Mouse (Mus musculus) forebrain, embryonic 14.5 days (tissue): Measurements from ENCODE around the gene Poc5. TPM values are rescaled to one million over a fixed set of nuclear protein-coding genes. Genes with fewer than 3 reads are reported as not detected.

Source experiments
- ATAC-seq: fragments of 200-750 bp; cut with Nextera tagmentation; 2 replicates; pipeline ENCODE4 v1.8.0; 2017; ENCODE audit warnings: mild to moderate bottlenecking, moderate library complexity
- DNase-seq: peaks from one replicate; pipeline ENCODE4 v3.0.0-alpha.2; 2015; ENCODE audit warnings: low spot score
- H3K27ac ChIP-seq: fragments of 300-500 bp; sonication (generic); 2 replicates; pipeline ENCODE4 v1.5.1; 2014; ENCODE audit warnings: low read depth, mild to moderate bottlenecking, control low read depth, low read length, moderate library complexity
- H3K27me3 ChIP-seq: fragments of 300-500 bp; sonication (generic); replicated peaks from 2 replicates; pipeline ENCODE4 v1.6.1; 2014; ENCODE audit warnings: low read length, control low read depth, mixed read lengths; ENCODE audit not compliant: control insufficient read depth, insufficient read depth
- H3K36me3 ChIP-seq: fragments of 300-500 bp; sonication (generic); 2 replicates; pipeline ENCODE4 v1.6.1; 2014; ENCODE audit warnings: low read length, control low read depth; ENCODE audit not compliant: control insufficient read depth, insufficient read depth
- H3K4me1 ChIP-seq: fragments of 300-500 bp; sonication (generic); 2 replicates; pipeline ENCODE4 v1.6.1; 2014; ENCODE audit warnings: antibody characterized with exemption, low read length, control low read depth; ENCODE audit not compliant: control insufficient read depth, insufficient read depth
- H3K4me2 ChIP-seq: fragments of 300-500 bp; sonication (generic); 2 replicates; pipeline ENCODE4 v1.6.1; 2014; ENCODE audit warnings: mild to moderate bottlenecking, control low read depth, low read length
- H3K4me3 ChIP-seq: fragments of 300-500 bp; sonication (generic); 2 replicates; pipeline ENCODE4 v1.5.1; 2014; ENCODE audit warnings: low read depth, low read length, control low read depth
- H3K9ac ChIP-seq: fragments of 300-500 bp; sonication (generic); 2 replicates; pipeline ENCODE4 v1.6.1; 2014; ENCODE audit warnings: mild to moderate bottlenecking, low read length, control low read depth, moderate library complexity
- H3K9me3 ChIP-seq: fragments of 300-500 bp; sonication (generic); replicated peaks from 2 replicates; pipeline ENCODE4 v1.6.1; 2016; ENCODE audit warnings: low read length, control low read depth, mixed read lengths; ENCODE audit not compliant: control insufficient read depth
- WGBS: fragments of 180-500 bp; shearing (Covaris S2); extraction: QIAGEN DNeasy Blood & Tissue Kit; methylation state at CpG from one replicate; pipeline ENCODE4 v1.1.7; 2014; 5-methylcytosine and 5-hydroxymethylcytosine counted together
- polyA plus RNA-seq: library from polyadenylated mRNA; unstranded; fragments of >200 nt; fragmentation: Nextera tagmentation; extraction: Ambion mirVana; gene quantifications from 2 replicates; pipeline ENCODE4 v1.2.1, GENCODE M21; 2014

Poc5 gene
- polyA plus RNA-seq, 1 experiment from 2014 or later: 28.0 TPM

DNA sequence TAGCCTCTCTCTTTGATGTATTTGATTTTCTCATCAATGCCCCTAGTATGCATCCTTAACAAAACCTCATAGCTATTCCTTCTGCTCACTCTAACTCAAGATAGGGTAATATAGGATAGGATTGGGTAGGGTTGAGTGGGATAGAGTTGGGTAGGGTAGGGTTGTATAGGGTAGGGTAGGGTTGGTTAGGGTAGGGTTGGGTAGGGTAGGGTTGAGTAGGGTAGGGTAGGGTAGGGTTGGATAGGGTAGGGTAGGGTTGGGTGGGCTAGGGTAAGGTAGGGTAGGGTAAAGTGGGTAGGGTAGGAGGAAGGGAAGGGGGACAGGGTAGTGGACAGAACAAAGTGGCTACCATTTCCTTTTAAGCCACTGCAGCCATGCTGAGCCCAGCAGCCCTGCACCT, 33.1 kb downstream of the Poc5 start:
- Histone ChIP-seq H3K36me3 (peaks cover 17% of the 10 kb centered on the region), H3K4me2 (no peak overlapping the region), H3K4me1 (no peaks in the 10 kb centered on the region), H3K4me3 (no peak overlapping the region), H3K9ac (no peak overlapping the region), H3K9me3 (no peaks in the 10 kb centered on the region), H3K27me3 (no peaks in the 10 kb centered on the region), H3K27ac (no peak overlapping the region)
- DNase-seq (no peak), ATAC-seq (no peak)

DNA sequence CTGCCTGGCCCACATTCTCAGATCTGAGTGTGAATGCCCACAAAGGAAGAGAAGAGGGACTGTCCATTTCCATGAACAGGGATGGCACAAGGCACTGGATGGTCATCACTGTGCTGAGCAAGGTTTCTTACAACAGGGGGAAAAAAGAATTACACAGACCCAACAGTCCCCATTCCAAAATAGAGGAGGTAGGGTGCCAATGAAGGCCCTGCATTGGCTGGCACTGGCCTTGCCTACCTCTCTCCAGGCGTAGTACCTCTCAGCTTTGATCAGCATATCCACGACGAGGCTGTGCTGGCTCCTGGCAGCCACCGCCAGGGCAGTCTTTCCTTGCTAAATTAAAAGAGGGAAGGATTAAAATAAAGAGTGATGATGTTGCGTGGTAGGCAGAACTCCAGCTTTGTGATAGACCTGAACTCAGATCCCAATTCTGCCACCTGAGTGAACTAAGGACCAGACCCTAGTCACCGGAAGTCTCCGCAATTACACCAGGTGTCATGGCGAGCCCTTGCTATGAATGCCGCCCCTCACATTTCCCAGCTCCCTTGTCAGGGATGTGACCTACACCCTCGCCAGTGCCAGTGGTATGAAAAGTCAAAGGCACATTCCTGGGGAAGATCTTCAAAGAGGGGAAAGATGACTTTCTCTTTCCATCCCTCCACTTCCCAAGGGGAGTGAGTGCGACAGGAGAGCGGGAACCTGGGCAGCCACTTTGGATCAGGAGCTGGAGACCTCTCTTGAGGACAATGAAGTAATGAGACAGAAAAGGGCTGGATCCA, 36.6 kb downstream of the Poc5 start:
- Histone ChIP-seq H3K4me3 (no peak overlapping the region), H3K27me3 (no peaks in the 10 kb centered on the region), H3K36me3 (no peaks in the 10 kb centered on the region), H3K9ac (no peak overlapping the region), H3K27ac (no peak overlapping the region), H3K9me3 (no peaks in the 10 kb centered on the region), H3K4me1 (no peaks in the 10 kb centered on the region), H3K4me2 (no peak overlapping the region)
- ATAC-seq (no peak), DNase-seq (no peak)
- WGBS: 91% methylated on average over 12 of the region's 12 CpGs

DNA sequence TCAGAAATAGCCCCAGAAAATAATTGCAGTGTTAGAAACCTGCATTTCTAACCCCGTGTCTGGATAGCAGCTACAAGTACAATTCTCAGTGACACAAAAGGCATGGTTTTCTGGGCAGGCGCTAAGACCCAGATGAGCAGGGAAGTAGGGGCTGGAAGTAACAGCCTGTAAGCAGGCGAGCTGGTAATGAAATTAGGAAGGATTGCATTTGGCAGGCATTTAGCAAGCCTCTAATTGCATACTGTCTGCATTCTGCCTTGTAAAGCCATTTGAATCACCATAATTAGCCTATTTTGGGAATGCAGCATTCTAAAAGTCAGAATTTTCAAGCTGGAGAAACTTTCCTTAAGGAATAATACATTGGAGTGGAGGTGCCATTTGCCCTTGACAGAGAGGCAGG, 38.0 kb downstream of the Poc5 start:
- Histone ChIP-seq H3K36me3 (no peaks in the 10 kb centered on the region), H3K9me3 (no peaks in the 10 kb centered on the region), H3K9ac (no peak overlapping the region), H3K4me2 (no peak overlapping the region), H3K4me3 (no peak overlapping the region), H3K27ac (no peak overlapping the region; the same call in 1 of the 2 replicates), H3K27me3 (no peaks in the 10 kb centered on the region), H3K4me1 (no peaks in the 10 kb centered on the region)
- ATAC-seq (peak; percentile 62), DNase-seq (peak; percentile 77)
- 21% methylated on average over 3 of the region's 3 CpGs for WGBS

DNA sequence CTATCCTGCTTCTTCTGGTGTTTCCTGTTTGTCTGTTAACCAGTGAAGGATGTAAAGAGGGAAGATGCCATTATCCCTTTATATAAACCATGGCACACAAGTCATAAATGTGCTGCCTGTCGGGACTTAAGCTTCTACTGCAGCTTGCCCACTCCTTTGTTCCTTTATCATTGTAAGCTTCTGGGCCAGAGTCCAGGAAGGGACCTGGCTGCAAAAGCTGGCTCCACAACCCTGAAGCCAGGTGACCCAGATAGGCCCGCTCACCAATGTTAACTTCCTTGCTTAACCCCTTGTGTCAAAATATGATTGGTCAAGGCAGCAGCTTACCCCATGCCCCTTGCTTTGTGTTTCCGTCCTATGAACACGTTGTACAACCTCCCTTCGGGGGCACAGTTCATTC, 40.4 kb downstream of the Poc5 start:
- H3K27ac ChIP-seq: no peak overlapping the region
- no peak overlapping the region for H3K4me3 ChIP-seq
- no peaks in the 10 kb centered on the region for H3K9me3 ChIP-seq
- no peaks in the 10 kb centered on the region for H3K4me1 ChIP-seq
- H3K9ac ChIP-seq: no peak overlapping the region
- no peak for DNase-seq
- ATAC-seq: no peak
- no peak overlapping the region for H3K4me2 ChIP-seq
- WGBS: 77% methylated on average over 5 of the region's 5 CpGs
- H3K36me3 ChIP-seq: no peaks in the 10 kb centered on the region
- no peaks in the 10 kb centered on the region for H3K27me3 ChIP-seq

DNA sequence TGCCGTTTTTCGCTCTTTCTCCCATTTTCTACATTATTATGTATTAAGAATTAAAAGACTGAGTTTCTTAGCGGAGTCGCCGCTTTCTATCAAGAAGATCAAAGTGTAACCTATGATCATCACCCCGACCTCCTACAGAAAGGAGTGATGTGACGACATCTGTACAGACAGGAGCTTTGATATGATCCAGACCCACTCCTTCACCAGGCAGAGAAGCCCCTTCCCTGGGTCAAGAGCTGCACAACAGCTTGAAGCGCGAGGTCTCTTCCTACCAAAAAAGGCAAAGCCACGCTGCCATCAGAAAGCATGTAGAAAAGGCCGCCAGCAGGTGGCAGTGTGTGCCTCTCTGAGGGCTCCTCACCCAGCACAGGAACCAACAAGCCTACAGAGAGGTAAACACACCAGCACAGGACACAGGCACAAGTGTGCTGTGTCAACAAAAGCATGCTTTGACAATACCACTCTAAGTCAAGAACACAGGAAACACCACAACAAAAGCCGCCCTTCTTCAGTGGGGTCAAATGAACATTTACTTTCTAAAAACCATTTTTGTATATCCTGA, 43.6 kb downstream of the Poc5 start:
- peak; percentile 92 for DNase-seq
- Histone ChIP-seq H3K4me1 (no peaks in the 10 kb centered on the region), H3K36me3 (no peaks in the 10 kb centered on the region), H3K4me3 (no peak overlapping the region), H3K27me3 (no peaks in the 10 kb centered on the region), H3K9me3 (no peaks in the 10 kb centered on the region), H3K4me2 (no peak overlapping the region), H3K9ac (no peak overlapping the region), H3K27ac (no peak overlapping the region)
- peak; percentile 85 for ATAC-seq
- 42% methylated on average over 12 of the region's 12 CpGs for WGBS

DNA sequence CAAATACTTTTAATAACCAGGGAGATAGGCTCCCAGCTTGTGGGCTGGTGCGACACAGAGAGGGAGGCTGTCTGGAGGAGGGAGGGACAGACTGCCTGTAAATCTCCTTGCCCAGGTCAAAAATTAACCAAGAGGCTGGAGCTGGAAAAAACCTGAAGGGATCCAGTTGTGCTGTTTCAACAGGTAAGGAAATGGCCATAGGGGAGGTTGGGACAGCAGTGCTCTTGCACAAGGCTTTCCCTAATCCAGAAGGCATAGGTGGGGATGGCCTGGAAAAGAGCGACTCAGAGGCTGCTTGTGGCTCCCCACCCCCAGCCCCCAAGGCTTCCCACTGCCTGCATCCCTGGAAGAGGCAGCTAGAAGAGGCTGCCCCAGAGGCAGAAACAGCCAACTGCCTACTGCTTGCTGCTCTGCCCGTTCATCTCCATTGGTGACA, 44.3 kb downstream of the Poc5 start:
- Histone ChIP-seq H3K27ac (no peak overlapping the region), H3K27me3 (no peaks in the 10 kb centered on the region), H3K9me3 (no peaks in the 10 kb centered on the region), H3K9ac (no peak overlapping the region), H3K4me2 (no peak overlapping the region), H3K36me3 (no peaks in the 10 kb centered on the region), H3K4me3 (no peak overlapping the region), H3K4me1 (no peaks in the 10 kb centered on the region)
- WGBS: 65% methylated on average over 3 of the region's 3 CpGs
- ATAC-seq (no peak), DNase-seq (no peak)

DNA sequence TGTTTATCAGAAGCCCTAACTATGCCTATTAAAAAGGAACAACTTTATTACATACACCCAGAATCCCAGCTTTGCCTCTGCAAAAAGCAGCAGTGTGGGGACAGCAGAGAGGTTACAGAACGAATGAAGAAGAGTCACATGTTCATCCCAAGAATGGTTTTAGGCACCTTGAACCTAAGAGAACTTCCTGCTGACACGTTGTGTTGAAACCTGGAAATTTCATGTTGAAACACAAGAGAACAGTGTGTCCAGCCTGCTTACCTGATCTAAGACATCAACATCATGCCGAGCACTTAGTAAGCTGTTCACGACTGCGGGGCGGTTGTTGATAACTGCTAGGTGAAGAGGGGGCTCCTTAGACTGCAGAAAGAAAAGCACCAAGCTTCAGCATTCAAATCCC, 44.9 kb downstream of the Poc5 start:
- no peaks in the 10 kb centered on the region for H3K36me3 ChIP-seq

DNA sequence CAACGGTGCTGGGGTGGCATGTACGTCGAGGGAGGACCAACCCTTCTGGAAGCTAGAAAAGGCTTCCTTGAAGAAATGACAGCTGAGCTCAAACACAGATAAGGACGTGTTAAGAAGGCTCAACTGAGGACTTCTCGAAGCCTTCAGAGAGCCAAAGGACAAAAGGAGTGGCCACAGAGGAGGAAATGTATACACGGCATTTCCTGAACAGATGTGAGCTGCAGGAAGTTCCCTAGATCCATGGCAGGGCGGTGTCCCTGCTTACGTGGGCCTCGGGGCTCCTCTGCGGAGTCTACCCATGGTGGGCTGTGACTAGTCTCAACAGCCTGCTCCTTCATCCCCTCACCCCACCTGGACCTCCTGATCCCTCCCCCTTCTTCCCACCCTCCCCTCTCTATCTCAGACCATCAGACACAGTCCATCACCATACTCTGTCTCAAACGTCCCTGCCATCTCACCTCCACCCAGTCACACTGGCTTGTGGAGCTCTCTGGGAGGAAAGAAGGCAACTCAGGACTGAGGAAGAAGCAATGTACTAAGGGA, 45.6 kb downstream of the Poc5 start:
- Histone ChIP-seq H3K4me3 (no peak overlapping the region), H3K9me3 (no peaks in the 10 kb centered on the region)

More for the DNA sequence above, 44.9 kb downstream of the Poc5 start:
- WGBS: 89% methylated on average over 6 of the region's 6 CpGs
- ATAC-seq: no peak
- no peak overlapping the region for H3K27ac ChIP-seq
- H3K4me1 ChIP-seq: no peaks in the 10 kb centered on the region
- no peak overlapping the region for H3K4me3 ChIP-seq
- no peak overlapping the region for H3K9ac ChIP-seq
- no peaks in the 10 kb centered on the region for H3K9me3 ChIP-seq
- no peaks in the 10 kb centered on the region for H3K27me3 ChIP-seq
- DNase-seq: no peak
- H3K4me2 ChIP-seq: no peak overlapping the region

DNA sequence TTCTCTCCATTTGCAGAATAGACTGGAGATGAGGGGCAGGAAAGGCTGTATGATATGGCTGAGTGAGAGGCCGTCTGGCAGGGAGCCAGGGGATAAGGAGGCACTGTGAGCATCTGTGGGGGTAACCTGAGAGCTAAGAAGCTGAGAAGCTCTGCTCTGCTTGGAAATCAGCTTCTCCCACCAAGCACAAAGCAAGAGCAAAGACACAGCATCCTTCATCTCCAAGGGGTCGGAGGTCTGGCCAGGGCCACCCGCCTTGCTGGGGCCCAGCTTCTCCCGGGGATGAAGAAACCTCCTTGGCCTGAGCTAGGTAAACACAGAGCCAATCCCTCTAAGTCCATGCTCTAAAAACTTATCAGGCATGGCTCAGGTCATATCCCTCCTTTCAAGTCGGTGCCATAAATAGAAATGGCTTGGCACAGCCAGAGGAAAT, 46.8 kb downstream of the Poc5 start:
- 76% methylated on average over 5 of the region's 5 CpGs for WGBS
- Histone ChIP-seq H3K4me1 (no peaks in the 10 kb centered on the region), H3K9me3 (no peaks in the 10 kb centered on the region), H3K27me3 (no peaks in the 10 kb centered on the region), H3K9ac (no peak overlapping the region), H3K4me3 (no peak overlapping the region), H3K4me2 (no peak overlapping the region), H3K27ac (no peak overlapping the region), H3K36me3 (no peaks in the 10 kb centered on the region)
- DNase-seq: no peak
- ATAC-seq: no peak

More for the DNA sequence above, 45.6 kb downstream of the Poc5 start:
- Histone ChIP-seq H3K4me2 (no peak overlapping the region), H3K27me3 (no peaks in the 10 kb centered on the region), H3K4me1 (no peaks in the 10 kb centered on the region), H3K9ac (no peak overlapping the region), H3K27ac (no peak overlapping the region), H3K36me3 (no peaks in the 10 kb centered on the region)
- no peak for DNase-seq
- ATAC-seq: no peak
- WGBS: 82% methylated on average over 11 of the region's 11 CpGs
